In the genomic region with DNA sequence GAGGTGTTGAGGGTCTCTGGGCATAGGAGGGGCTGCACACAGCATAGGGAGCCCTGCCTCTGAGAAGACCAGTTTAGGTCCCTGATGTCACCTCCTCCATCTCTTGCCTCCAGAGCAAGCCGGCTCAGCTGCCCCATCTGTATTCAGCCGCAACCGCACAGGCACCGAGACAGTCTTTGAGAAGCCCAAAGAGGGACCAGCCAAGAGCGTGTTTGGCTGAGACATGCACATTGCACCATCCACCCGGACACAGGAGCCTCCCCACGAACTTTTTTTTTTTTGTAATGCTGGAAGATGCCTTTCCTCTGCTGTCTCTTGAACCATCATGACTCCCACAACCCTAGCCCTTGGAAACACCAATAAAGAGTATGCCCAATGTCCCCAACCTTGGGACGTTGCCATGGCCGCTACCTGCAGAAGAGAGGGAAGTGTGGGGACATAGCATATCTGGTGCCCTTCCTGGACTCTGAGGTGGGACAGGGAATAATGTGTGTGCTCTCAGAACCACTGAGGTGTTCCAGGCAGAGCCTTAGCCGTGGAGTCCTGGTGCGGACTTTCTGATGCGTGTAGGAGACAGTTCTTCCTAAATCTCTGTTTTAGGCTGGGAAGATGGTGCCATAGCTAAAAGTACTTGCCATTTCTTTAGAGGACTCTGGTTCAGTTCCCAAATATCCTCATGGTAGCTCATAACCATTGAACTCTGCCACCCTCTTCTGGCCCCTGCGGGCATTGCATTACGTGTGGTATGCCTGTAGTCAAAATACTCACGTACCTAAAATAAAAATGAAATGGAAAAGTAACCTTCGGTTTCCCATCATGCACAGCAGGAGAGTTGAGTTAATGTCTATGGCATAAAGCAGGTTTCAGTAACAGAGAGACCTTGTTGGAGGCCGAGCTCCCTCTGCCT, we compare ENCODE assay signal across 9 mouse cellular contexts. TPM values are rescaled to one million over a fixed set of nuclear protein-coding genes. Genes with fewer than 3 reads are reported as not detected.
A peak's percentile ranks its signal among the peaks of the same experiment; 100 is the strongest.
DNase-seq lines count a peak whose midpoint lies in the region; ATAC-seq and TF ChIP-seq lines count a peak whose summit lies in the region.
"Had no signal": no experiment of that assay in that cellular context is flagged by ENCODE, and none has a peak within 500 bp of the region (broad histone marks: within the 10 kb centered on the region; RNA-seq: fewer than 3 reads in every experiment).

No protein-coding gene starts in this region.

- intact Hi-C loops in gastrocnemius, adult 2 months (cut with DNase I), result loop anchor here (1.0 to 5.0 kb wide), 3 partner anchors 14 to 184 kb away; no protein-coding TSS in a partner anchor

- no peak for ATAC-seq in CD4-positive, CD25-positive, alpha-beta regulatory T cell, adult 4 months
- no peak for ATAC-seq in limb, embryonic 11.5 days (ENCODE audit: insufficient number of reproducible peaks, low FRiP score, low TSS enrichment, low read depth)
- no peak for ATAC-seq in liver, embryonic 13.5 days (ENCODE audit: low read depth)
- ATAC-seq in stomach, postnatal 0 days (ENCODE audit: low FRiP score, low TSS enrichment), result no peak

- peak; percentile 32 for DNase-seq in CD4-positive, CD25-positive, alpha-beta regulatory T cell, adult 2 months (ENCODE audit: low read depth, low spot score)
- peak; percentile 60 for DNase-seq in limb, embryonic 11.5 days (ENCODE audit: low spot score)
- no peak for DNase-seq in limb, embryonic 10.5 days (ENCODE audit: low spot score)
- DNase-seq in adrenal gland, postnatal 36 days, result peak; percentile 53 to 77
- peak; percentile 85 for DNase-seq in gastrocnemius, adult 2 months
- peak; percentile 17 for DNase-seq in liver, embryonic 13.5 days
- DNase-seq in stomach, postnatal 0 days (ENCODE audit: low spot score), result peak; percentile 59

- no peak overlapping the region for H3K4me2 ChIP-seq in limb, embryonic 11.5 days (ENCODE audit: low read depth, severe bottlenecking)
- H3K4me2 ChIP-seq in liver, embryonic 13.5 days, result no peak overlapping the region
- no peak overlapping the region for H3K4me2 ChIP-seq in stomach, postnatal 0 days (replicated peaks; ENCODE audit: low read depth)
- H3K4me2 ChIP-seq: limb, embryonic 15.5 days had no signal

- TF ChIP-seq EP300 in stomach, postnatal 0 days (optimal IDR thresholded peaks at IDR 0.05), result no peak

- H3K27ac ChIP-seq in limb, embryonic 11.5 days (replicated peaks; ENCODE audit: low read depth, low read length), result no peak overlapping the region
- no peak overlapping the region for H3K27ac ChIP-seq in limb, embryonic 10.5 days
- peak overlapping the region; percentile 97 for H3K27ac ChIP-seq in gastrocnemius, adult 2 months
- no peak overlapping the region for H3K27ac ChIP-seq in liver, embryonic 13.5 days
- H3K27ac ChIP-seq in stomach, postnatal 0 days (replicated peaks), result no peak overlapping the region

- H3K9ac ChIP-seq in limb, embryonic 11.5 days (ENCODE audit: low read length), result no peak overlapping the region
- H3K9ac ChIP-seq in liver, embryonic 13.5 days, result no peak overlapping the region
- no peak overlapping the region for H3K9ac ChIP-seq in stomach, postnatal 0 days (ENCODE audit: low read length)
- H3K9ac ChIP-seq: limb, embryonic 15.5 days had no signal

- H3K36me3 ChIP-seq in limb, embryonic 11.5 days (ENCODE audit: control insufficient read depth, insufficient read depth, low read length), result no peaks in the 10 kb centered on the region
- peaks cover 16% of the 10 kb centered on the region for H3K36me3 ChIP-seq in limb, embryonic 10.5 days
- 0 out of 2 replicates have a peak, but pooled peaks cover 1% of the 10 kb centered on the region for H3K36me3 ChIP-seq in liver, embryonic 13.5 days
- no peaks in the 10 kb centered on the region for H3K36me3 ChIP-seq in stomach, postnatal 0 days (ENCODE audit: control insufficient read depth, insufficient read depth, low read length)

- no peaks in the 10 kb centered on the region for H3K9me3 ChIP-seq in limb, embryonic 11.5 days (ENCODE audit: control insufficient read depth, low read length)
- no peaks in the 10 kb centered on the region for H3K9me3 ChIP-seq in limb, embryonic 10.5 days (replicated peaks)
- no peaks in the 10 kb centered on the region for H3K9me3 ChIP-seq in liver, embryonic 13.5 days (replicated peaks)
- no peaks in the 10 kb centered on the region for H3K9me3 ChIP-seq in stomach, postnatal 0 days (ENCODE audit: control insufficient read depth, low read length)
- H3K9me3 ChIP-seq: limb, embryonic 15.5 days had no signal

- H3K4me1 ChIP-seq in limb, embryonic 11.5 days (ENCODE audit: control insufficient read depth, insufficient read depth, low read length), result no peaks in the 10 kb centered on the region
- peaks cover 7% of the 10 kb centered on the region for H3K4me1 ChIP-seq in limb, embryonic 10.5 days
- H3K4me1 ChIP-seq in liver, embryonic 13.5 days (replicated peaks), result peaks cover 31% of the 10 kb centered on the region
- H3K4me1 ChIP-seq in stomach, postnatal 0 days (replicated peaks; ENCODE audit: control insufficient read depth, insufficient read depth), result no peaks in the 10 kb centered on the region

- no peaks in the 10 kb centered on the region for H3K27me3 ChIP-seq in limb, embryonic 11.5 days (ENCODE audit: control insufficient read depth, insufficient read depth, low read length)
- no peaks in the 10 kb centered on the region for H3K27me3 ChIP-seq in limb, embryonic 10.5 days (ENCODE audit: low read depth, poor library complexity, severe bottlenecking)
- no peaks in the 10 kb centered on the region for H3K27me3 ChIP-seq in liver, embryonic 13.5 days
- no peaks in the 10 kb centered on the region for H3K27me3 ChIP-seq in stomach, postnatal 0 days (ENCODE audit: control insufficient read depth, insufficient read depth, low read length)
- H3K27me3 ChIP-seq: limb, embryonic 15.5 days had no signal

- no peak overlapping the region for H3K4me3 ChIP-seq in limb, embryonic 11.5 days (ENCODE audit: low read depth, low read length)
- no peak overlapping the region for H3K4me3 ChIP-seq in limb, embryonic 10.5 days
- peak overlapping the region; percentile 73 for H3K4me3 ChIP-seq in gastrocnemius, adult 2 months
- no peak overlapping the region for H3K4me3 ChIP-seq in liver, embryonic 13.5 days (replicated peaks)
- no peak overlapping the region for H3K4me3 ChIP-seq in stomach, postnatal 0 days (ENCODE audit: low read depth, low read length)
- H3K4me3 ChIP-seq: limb, embryonic 15.5 days had no signal

- TF ChIP-seq CTCF in gastrocnemius, adult 2 months (IDR thresholded peaks at IDR 0.05), result peak; percentile 91
- TF ChIP-seq CTCF in stomach, postnatal 0 days (IDR thresholded peaks at IDR 0.05; ENCODE audit: low read depth), result peak; percentile 79

- 84% methylated on average over 17 of the region's 17 CpGs for WGBS in limb, embryonic 11.5 days
- 87% methylated on average over 17 of the region's 17 CpGs for WGBS in limb, embryonic 10.5 days
- 68% methylated on average over 17 of the region's 17 CpGs for WGBS in liver, embryonic 13.5 days (ENCODE audit: insufficient replicate concordance)
- whole genome bisulfite sequencing in stomach, postnatal 0 days, result 79% methylated on average over 17 of the region's 17 CpGs

RNA-seq across cellular contexts. Expression of gene Mustn1, which starts 2.1 kb away (rescaled TPM):
- polyA plus RNA-seq in CD4-positive, CD25-positive, alpha-beta regulatory T cell, adult 4 months (2017; shearing (Covaris generic)), result 1 to 10 TPM in 1 of 2 experiments, under 1 TPM in 1; 0.26 to 1.0 TPM
- 1.1 and 1.2 TPM in 2 replicates for polyA plus RNA-seq in limb, embryonic 11.5 days (2014; fragmentation: Nextera tagmentation; extraction: Ambion mirVana)
- polyA plus RNA-seq in limb, embryonic 10.5 days (2016; fragmentation: Nextera tagmentation; extraction: Ambion mirVana), result 0.28 and 0.30 TPM in 2 replicates
- 1 to 10 TPM; 2.2 to 4.7 TPM for total RNA-seq in adrenal gland, postnatal 36 days (2021)
- 10 to 100 TPM; 53.6 to 65.4 TPM for total RNA-seq in gastrocnemius, adult 2 months (2021)
- 0.56 and 0.60 TPM in 2 replicates for polyA plus RNA-seq in liver, embryonic 13.5 days (2015; fragmentation: Nextera tagmentation; extraction: Ambion mirVana)
- 29.2 and 32.3 TPM in 2 replicates for polyA plus RNA-seq in stomach, postnatal 0 days (2015; fragmentation: Nextera tagmentation; extraction: Ambion mirVana)

RNA-seq across cellular contexts. Expression of gene Itih4, which starts 5.2 kb away (rescaled TPM):
- not detected for polyA plus RNA-seq in CD4-positive, CD25-positive, alpha-beta regulatory T cell, adult 4 months (2017; shearing (Covaris generic))
- polyA plus RNA-seq in limb, embryonic 11.5 days (2014; fragmentation: Nextera tagmentation; extraction: Ambion mirVana), result not detected in 2 replicates
- not detected in 2 replicates for polyA plus RNA-seq in limb, embryonic 10.5 days (2016; fragmentation: Nextera tagmentation; extraction: Ambion mirVana)
- total RNA-seq in adrenal gland, postnatal 36 days (2021), result 1 to 10 TPM; 4.5 to 5.3 TPM
- under 1 TPM; 0.11 to 0.13 TPM for total RNA-seq in gastrocnemius, adult 2 months (2021)
- 25.3 and 27.0 TPM in 2 replicates for polyA plus RNA-seq in liver, embryonic 13.5 days (2015; fragmentation: Nextera tagmentation; extraction: Ambion mirVana)
- polyA plus RNA-seq in stomach, postnatal 0 days (2015; fragmentation: Nextera tagmentation; extraction: Ambion mirVana), result 1.2 and 2.4 TPM in 2 replicates

RNA-seq across cellular contexts. Expression of gene Itih3, which starts 42.5 kb away (rescaled TPM):
- not detected for polyA plus RNA-seq in CD4-positive, CD25-positive, alpha-beta regulatory T cell, adult 4 months (2017; shearing (Covaris generic))
- 0.14 and 0.15 TPM in 2 replicates for polyA plus RNA-seq in limb, embryonic 11.5 days (2014; fragmentation: Nextera tagmentation; extraction: Ambion mirVana)
- not detected in 2 replicates for polyA plus RNA-seq in limb, embryonic 10.5 days (2016; fragmentation: Nextera tagmentation; extraction: Ambion mirVana)
- total RNA-seq in adrenal gland, postnatal 36 days (2021), result 1 to 10 TPM in 1 of 2 experiments, under 1 TPM in 1; 0.16 to 2.0 TPM
- total RNA-seq in gastrocnemius, adult 2 months (2021), result under 1 TPM; 0.10 to 0.25 TPM
- polyA plus RNA-seq in liver, embryonic 13.5 days (2015; fragmentation: Nextera tagmentation; extraction: Ambion mirVana), result 114 and 122 TPM in 2 replicates
- 2.1 and 5.1 TPM in 2 replicates for polyA plus RNA-seq in stomach, postnatal 0 days (2015; fragmentation: Nextera tagmentation; extraction: Ambion mirVana)

RNA-seq across cellular contexts. Expression of gene Tmem110, which starts 55.7 kb away (rescaled TPM):
- 1 to 10 TPM; 4.6 to 6.3 TPM for polyA plus RNA-seq in CD4-positive, CD25-positive, alpha-beta regulatory T cell, adult 4 months (2017; shearing (Covaris generic))
- polyA plus RNA-seq in limb, embryonic 11.5 days (2014; fragmentation: Nextera tagmentation; extraction: Ambion mirVana), result 37.5 and 38.7 TPM in 2 replicates
- 32.0 and 37.6 TPM in 2 replicates for polyA plus RNA-seq in limb, embryonic 10.5 days (2016; fragmentation: Nextera tagmentation; extraction: Ambion mirVana)
- total RNA-seq in adrenal gland, postnatal 36 days (2021), result 10 to 100 TPM; 16.9 to 26.3 TPM
- total RNA-seq in gastrocnemius, adult 2 months (2021), result 10 to 100 TPM in 1 of 2 experiments, 1 to 10 TPM in 1; 6.2 to 12.6 TPM
- polyA plus RNA-seq in liver, embryonic 13.5 days (2015; fragmentation: Nextera tagmentation; extraction: Ambion mirVana), result 11.6 and 11.8 TPM in 2 replicates
- polyA plus RNA-seq in stomach, postnatal 0 days (2015; fragmentation: Nextera tagmentation; extraction: Ambion mirVana), result 22.2 and 24.0 TPM in 2 replicates

Comparison
In these comparisons a context has a peak if more than half of its experiments do, and no peak if none do; other contexts are left out.
1. RNA of gene Mustn1, which starts 2.1 kb away (polyA plus RNA-seq): 29.2 to 32.3 TPM in stomach, postnatal 0 days; 1.1 to 1.2 TPM in limb, embryonic 11.5 days, 0.26 to 1.0 TPM in CD4-positive, CD25-positive, alpha-beta regulatory T cell, adult 4 months, 0.56 to 0.60 TPM in liver, embryonic 13.5 days and 0.28 to 0.30 TPM in limb, embryonic 10.5 days; every median in the first group is over 10 times any median in the second.
2. RNA of gene Itih3, which starts 42.5 kb away (polyA plus RNA-seq): 114 to 122 TPM in liver, embryonic 13.5 days; 2.1 to 5.1 TPM in stomach, postnatal 0 days, 0.14 to 0.15 TPM in limb, embryonic 11.5 days, not detected in CD4-positive, CD25-positive, alpha-beta regulatory T cell, adult 4 months and not detected in limb, embryonic 10.5 days; every median in the first group is over 10 times any median in the second.